Mouse (Mus musculus): ENCODE data around the gene Sec31a.

GRCm38 (mm10) chr5:100336876-100337275 is 79.2 kb downstream of the Sec31a start:
- TF ChIP-seq CTCF (conservative IDR thresholded peaks at IDR 0.05; ENCODE audit: insufficient read depth, insufficient read length, low read depth, low read length) (no peak), POLR2A (IDR thresholded peaks at IDR 0.05; ENCODE audit: low read depth, low read length) (no peak)

Measured in kidney, adult 2 months (tissue).